Mouse (Mus musculus): ENCODE data around the gene Scaf1. TPM values are rescaled to one million over a fixed set of nuclear protein-coding genes. Genes with fewer than 3 reads are reported as not detected.

The Scaf1 gene
- polyA plus RNA-seq, 1 experiment from 2014 or later = 24.5 TPM

DNA sequence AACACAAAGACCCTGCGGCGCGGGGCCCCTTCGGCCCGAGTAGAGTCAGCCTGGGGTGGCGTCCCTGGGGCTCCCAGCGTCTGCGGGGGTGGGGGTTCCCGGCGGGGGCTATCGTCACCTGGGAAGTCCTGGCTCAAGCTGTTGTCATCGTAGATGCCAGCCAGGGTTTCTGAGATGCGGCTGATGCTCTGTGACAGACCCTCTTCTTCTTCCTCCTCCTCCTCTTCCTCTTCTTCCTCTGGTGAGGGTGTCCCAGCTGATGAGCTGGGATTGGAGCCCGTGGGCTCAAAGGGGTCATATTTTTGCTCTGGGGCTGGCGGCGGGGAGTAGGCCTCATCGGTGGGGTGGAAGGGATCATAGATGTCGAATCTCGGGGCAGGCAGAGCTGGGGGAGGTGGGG is 7.8 kb downstream of the Scaf1 start:
- Histone ChIP-seq H3K27me3 (ENCODE audit: control insufficient read depth, insufficient read depth, low read length) (no peaks in the 10 kb centered on the region), H3K9ac (ENCODE audit: low read length) (no peak overlapping the region), H3K4me1 (ENCODE audit: control insufficient read depth, insufficient read depth, low read length) (no peaks in the 10 kb centered on the region), H3K27ac (ENCODE audit: low read length) (no peak overlapping the region), H3K9me3 (replicated peaks; ENCODE audit: control insufficient read depth, low read length) (no peaks in the 10 kb centered on the region), H3K36me3 (ENCODE audit: control insufficient read depth, insufficient read depth, low read length) (peaks cover 48% of the 10 kb centered on the region), H3K4me3 (replicated peaks; ENCODE audit: low read length) (no peak overlapping the region), H3K4me2 (ENCODE audit: low read depth, low read length) (no peak overlapping the region)
- ATAC-seq (ENCODE audit: insufficient read depth, low FRiP score) = no peak
- WGBS = 94% methylated on average over 19 of the region's 19 CpGs

DNA sequence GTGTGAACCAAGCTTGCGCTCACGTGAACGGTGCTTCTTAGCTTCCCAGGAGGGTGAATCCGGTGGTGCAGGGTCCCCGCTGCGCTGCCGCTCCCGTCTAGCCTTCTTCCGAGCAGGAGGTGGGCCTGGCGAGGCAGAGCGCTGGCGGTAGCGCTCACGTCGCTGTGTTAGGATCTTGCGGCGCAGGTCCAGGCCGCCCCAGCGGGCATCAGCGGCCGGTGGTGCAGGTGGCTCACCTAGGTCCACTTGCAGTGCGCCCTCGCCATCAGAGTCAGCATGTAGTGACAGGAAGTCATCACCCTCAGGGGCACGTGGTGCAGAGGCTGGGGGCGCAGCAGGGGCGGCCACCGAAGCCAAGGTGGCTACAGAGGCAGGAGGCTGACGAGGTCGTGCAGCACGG is 8.3 kb downstream of the Scaf1 start:
- H3K36me3 ChIP-seq (ENCODE audit: control insufficient read depth, insufficient read depth, low read length) = peaks cover 54% of the 10 kb centered on the region
- H3K27ac ChIP-seq (ENCODE audit: low read length) = no peak overlapping the region
- no peak overlapping the region for H3K9ac ChIP-seq (ENCODE audit: low read length)
- no peak overlapping the region for H3K4me2 ChIP-seq (ENCODE audit: low read depth, low read length)
- H3K9me3 ChIP-seq (replicated peaks; ENCODE audit: control insufficient read depth, low read length) = no peaks in the 10 kb centered on the region
- WGBS = 93% methylated on average over 30 of the region's 30 CpGs
- no peak for ATAC-seq (ENCODE audit: insufficient read depth, low FRiP score)
- H3K4me1 ChIP-seq (ENCODE audit: control insufficient read depth, insufficient read depth, low read length) = no peaks in the 10 kb centered on the region
- H3K4me3 ChIP-seq (replicated peaks; ENCODE audit: low read length) = no peak overlapping the region
- H3K27me3 ChIP-seq (ENCODE audit: control insufficient read depth, insufficient read depth, low read length) = no peaks in the 10 kb centered on the region

DNA sequence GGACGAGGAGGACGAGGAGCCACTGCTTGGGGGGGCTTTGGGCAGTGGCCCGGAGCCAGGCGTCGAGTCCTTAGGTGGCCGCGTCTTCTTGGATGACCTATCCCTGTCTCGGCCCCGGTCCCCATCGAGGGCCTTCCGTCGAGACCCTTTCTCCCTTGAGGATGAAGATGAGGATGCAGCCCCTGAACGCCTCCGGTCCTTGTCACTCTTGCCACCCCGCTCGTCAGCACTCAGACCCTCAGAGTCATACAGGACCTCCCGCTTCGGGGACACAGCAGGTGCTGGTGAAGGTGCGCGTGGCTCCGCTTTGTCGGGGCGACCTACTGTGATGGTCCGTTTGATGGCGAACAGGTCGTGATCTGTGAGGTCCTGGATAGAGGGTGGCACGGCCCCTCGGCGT is 9.0 kb downstream of the Scaf1 start:
- no peak overlapping the region for H3K4me3 ChIP-seq (replicated peaks; ENCODE audit: low read length)
- H3K9ac ChIP-seq (ENCODE audit: low read length) = no peak overlapping the region
- no peak for ATAC-seq (ENCODE audit: insufficient read depth, low FRiP score)
- no peaks in the 10 kb centered on the region for H3K4me1 ChIP-seq (ENCODE audit: control insufficient read depth, insufficient read depth, low read length)
- H3K4me2 ChIP-seq (ENCODE audit: low read depth, low read length) = no peak overlapping the region
- no peaks in the 10 kb centered on the region for H3K27me3 ChIP-seq (ENCODE audit: control insufficient read depth, insufficient read depth, low read length)
- H3K9me3 ChIP-seq (replicated peaks; ENCODE audit: control insufficient read depth, low read length) = no peaks in the 10 kb centered on the region
- H3K27ac ChIP-seq (ENCODE audit: low read length) = no peak overlapping the region
- WGBS = 95% methylated on average over 29 of the region's 29 CpGs
- H3K36me3 ChIP-seq (ENCODE audit: control insufficient read depth, insufficient read depth, low read length) = peaks cover 58% of the 10 kb centered on the region

- Histone ChIP-seq H3K4me1 (ENCODE audit: control insufficient read depth, insufficient read depth, low read length) (peaks cover 1% of the 10 kb centered on the region; the same call in 1 of the 2 replicates), H3K9me3 (replicated peaks; ENCODE audit: control insufficient read depth, low read length) (no peaks in the 10 kb centered on the region), H3K9ac (ENCODE audit: low read length) (no peak overlapping the region), H3K27ac (ENCODE audit: low read length) (no peak overlapping the region), H3K4me3 (replicated peaks; ENCODE audit: low read length) (no peak overlapping the region), H3K36me3 (ENCODE audit: control insufficient read depth, insufficient read depth, low read length) (peaks cover 58% of the 10 kb centered on the region), H3K27me3 (ENCODE audit: control insufficient read depth, insufficient read depth, low read length) (no peaks in the 10 kb centered on the region), H3K4me2 (ENCODE audit: low read depth, low read length) (no peak overlapping the region)
- WGBS = 94% methylated on average over 11 of the region's 12 CpGs
- ATAC-seq (ENCODE audit: insufficient read depth, low FRiP score) = no peak
Observed at GRCm38 (mm10) chr7:45006503-45006902, 9.7 kb downstream of the Scaf1 start.

DNA sequence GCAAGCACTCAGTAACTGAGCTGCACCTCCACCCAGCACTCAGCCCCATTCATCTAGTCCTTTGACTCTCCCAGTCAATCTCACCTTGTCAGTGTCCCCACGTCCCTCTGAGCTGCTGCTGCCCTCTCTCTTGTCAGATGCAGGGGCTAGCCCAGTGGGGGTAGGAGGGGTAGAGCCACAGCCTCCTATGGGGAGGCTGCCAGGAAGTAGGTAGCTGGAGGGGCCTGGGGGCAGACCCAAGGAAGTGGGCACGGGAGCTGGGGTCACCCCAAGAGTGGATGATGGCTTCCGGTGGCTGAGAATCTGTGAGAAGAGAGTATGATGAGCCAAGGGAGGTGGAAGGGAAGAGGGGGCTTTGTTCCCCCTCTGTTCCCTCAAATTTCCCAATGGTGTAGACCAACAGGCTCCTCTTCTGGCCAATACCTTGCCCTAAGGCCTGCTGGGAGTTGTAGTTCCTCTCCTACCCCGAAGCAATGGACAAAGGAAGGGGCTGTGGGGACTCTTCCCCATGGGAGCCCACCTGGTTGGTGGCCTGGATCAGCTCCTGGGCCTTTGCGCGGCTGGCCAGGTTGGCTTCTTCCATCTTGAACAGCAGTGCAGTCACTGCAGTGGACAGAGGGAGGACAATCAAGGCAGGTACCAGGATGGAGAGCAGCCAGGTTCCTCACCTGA is 10.7 kb downstream of the Scaf1 start:
- Histone ChIP-seq H3K4me3 (replicated peaks; ENCODE audit: low read length) (no peak overlapping the region), H3K27ac (ENCODE audit: low read length) (no peak overlapping the region), H3K36me3 (ENCODE audit: control insufficient read depth, insufficient read depth, low read length) (peaks cover 64% of the 10 kb centered on the region), H3K27me3 (ENCODE audit: control insufficient read depth, insufficient read depth, low read length) (no peaks in the 10 kb centered on the region), H3K4me2 (ENCODE audit: low read depth, low read length) (no peak overlapping the region), H3K4me1 (ENCODE audit: control insufficient read depth, insufficient read depth, low read length) (peaks cover 5% of the 10 kb centered on the region; the same call in 1 of the 2 replicates), H3K9ac (ENCODE audit: low read length) (no peak overlapping the region; the same call in 1 of the 2 replicates), H3K9me3 (replicated peaks; ENCODE audit: control insufficient read depth, low read length) (no peaks in the 10 kb centered on the region)
- ATAC-seq (ENCODE audit: insufficient read depth, low FRiP score) = no peak
- 86% methylated on average over 6 of the region's 6 CpGs for WGBS

- WGBS = 60% methylated on average over 3 of the region's 3 CpGs
- H3K9me3 ChIP-seq (replicated peaks; ENCODE audit: control insufficient read depth, low read length) = no peaks in the 10 kb centered on the region
Observed at GRCm38 (mm10) chr7:45004546-45004945, 11.6 kb downstream of the Scaf1 start.

GRCm38 (mm10) chr7:45002440-45002839 is 13.7 kb downstream of the Scaf1 start:
- H3K4me2 ChIP-seq (ENCODE audit: low read depth, low read length) = no peak overlapping the region
- no peak overlapping the region for H3K27ac ChIP-seq (ENCODE audit: low read length)
- no peak overlapping the region for H3K4me3 ChIP-seq (replicated peaks; ENCODE audit: low read length)
- no peaks in the 10 kb centered on the region for H3K9me3 ChIP-seq (replicated peaks; ENCODE audit: control insufficient read depth, low read length)
- no peak for ATAC-seq (ENCODE audit: insufficient read depth, low FRiP score)
- H3K9ac ChIP-seq (ENCODE audit: low read length) = no peak overlapping the region
- H3K36me3 ChIP-seq (ENCODE audit: control insufficient read depth, insufficient read depth, low read length) = peaks cover 51% of the 10 kb centered on the region
- no peaks in the 10 kb centered on the region for H3K27me3 ChIP-seq (ENCODE audit: control insufficient read depth, insufficient read depth, low read length)
- 72% methylated on average over 7 of the region's 7 CpGs for WGBS
- peaks cover 22% of the 10 kb centered on the region for H3K4me1 ChIP-seq (ENCODE audit: control insufficient read depth, insufficient read depth, low read length)

More at GRCm38 (mm10) chr7:45004546-45004945, 11.6 kb downstream of the Scaf1 start:
- Histone ChIP-seq H3K4me2 (ENCODE audit: low read depth, low read length) (no peak overlapping the region), H3K4me1 (ENCODE audit: control insufficient read depth, insufficient read depth, low read length) (peaks cover 11% of the 10 kb centered on the region), H3K27me3 (ENCODE audit: control insufficient read depth, insufficient read depth, low read length) (no peaks in the 10 kb centered on the region), H3K36me3 (ENCODE audit: control insufficient read depth, insufficient read depth, low read length) (peaks cover 62% of the 10 kb centered on the region), H3K9ac (ENCODE audit: low read length) (no peak overlapping the region), H3K4me3 (replicated peaks; ENCODE audit: low read length) (no peak overlapping the region), H3K27ac (ENCODE audit: low read length) (no peak overlapping the region)
- ATAC-seq (ENCODE audit: insufficient read depth, low FRiP score) = no peak

GRCm38 (mm10) chr7:45000539-45001114 is 15.5 kb downstream of the Scaf1 start:
- H3K27me3 ChIP-seq (ENCODE audit: control insufficient read depth, insufficient read depth, low read length) = no peaks in the 10 kb centered on the region
- no peaks in the 10 kb centered on the region for H3K9me3 ChIP-seq (replicated peaks; ENCODE audit: control insufficient read depth, low read length)
- WGBS = 78% methylated on average over 21 of the region's 21 CpGs
- H3K9ac ChIP-seq (ENCODE audit: low read length) = no peak overlapping the region
- no peak for ATAC-seq (ENCODE audit: insufficient read depth, low FRiP score)
- H3K4me2 ChIP-seq (ENCODE audit: low read depth, low read length) = no peak overlapping the region
- H3K27ac ChIP-seq (ENCODE audit: low read length) = no peak overlapping the region
- no peak overlapping the region for H3K4me3 ChIP-seq (replicated peaks; ENCODE audit: low read length)
- peaks cover 44% of the 10 kb centered on the region for H3K36me3 ChIP-seq (ENCODE audit: control insufficient read depth, insufficient read depth, low read length)
- peaks cover 32% of the 10 kb centered on the region for H3K4me1 ChIP-seq (ENCODE audit: control insufficient read depth, insufficient read depth, low read length)

DNA sequence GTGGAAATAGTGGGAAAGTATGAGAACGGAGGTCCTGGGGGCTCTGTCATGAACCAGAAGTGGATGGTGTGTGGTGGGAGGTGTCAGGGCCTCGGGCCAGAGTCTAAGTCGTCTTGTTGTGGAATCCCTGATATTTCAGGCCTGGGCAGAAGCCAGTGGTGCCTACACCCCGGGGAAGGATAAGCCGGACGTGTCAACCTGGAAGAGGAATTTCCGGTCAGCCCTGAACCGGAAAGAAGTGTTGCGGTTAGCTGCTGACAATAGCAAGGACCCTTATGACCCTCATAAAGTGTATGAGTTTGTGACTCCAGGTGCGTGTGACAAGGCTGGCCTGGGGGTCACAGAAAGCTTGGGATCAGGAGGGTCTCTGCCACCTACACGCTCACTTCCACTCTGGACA is 16.4 kb downstream of the Scaf1 start:
- peaks cover 45% of the 10 kb centered on the region for H3K36me3 ChIP-seq (ENCODE audit: control insufficient read depth, insufficient read depth, low read length)
- no peak for ATAC-seq (ENCODE audit: insufficient read depth, low FRiP score)
- peaks cover 32% of the 10 kb centered on the region for H3K4me1 ChIP-seq (ENCODE audit: control insufficient read depth, insufficient read depth, low read length)
- H3K4me3 ChIP-seq (replicated peaks; ENCODE audit: low read length) = no peak overlapping the region
- WGBS = 72% methylated on average over 11 of the region's 11 CpGs
- H3K9me3 ChIP-seq (replicated peaks; ENCODE audit: control insufficient read depth, low read length) = no peaks in the 10 kb centered on the region
- H3K9ac ChIP-seq (ENCODE audit: low read length) = no peak overlapping the region
- no peaks in the 10 kb centered on the region for H3K27me3 ChIP-seq (ENCODE audit: control insufficient read depth, insufficient read depth, low read length)
- H3K4me2 ChIP-seq (ENCODE audit: low read depth, low read length) = 0 out of 2 replicates have a peak overlapping the region, but pooled peaks have one; percentile 94
- no peak overlapping the region for H3K27ac ChIP-seq (ENCODE audit: low read length)

Measured in stomach, embryonic 16.5 days (tissue).